Mouse (Mus musculus): ENCODE data around the gene Wdr34.
A peak's percentile ranks its signal among the peaks of the same experiment; 100 is the strongest.

- TF ChIP-seq CTCF (IDR thresholded peaks at IDR 0.05; ENCODE audit: low read depth, low read length) = 0 out of 2 replicates have a peak, but pooled peaks have one; percentile 6
- TF ChIP-seq POLR2A (IDR thresholded peaks at IDR 0.05; ENCODE audit: borderline replicate concordance, low read depth, low read length) = no peak
These were observed 43.7 kb upstream of the Wdr34 start for GRCm38 (mm10) chr2:30092280-30092918.
